Mouse (Mus musculus) embryo, embryonic 11.5 days (tissue): ENCODE data around the gene Slitrk1.

ENCODE experiments used
- DNase-seq: peaks from one replicate; pipeline ENCODE4 v3.0.0-alpha.2; 2012; ENCODE audit warnings: low read depth, low spot score

The Slitrk1 gene

DNA sequence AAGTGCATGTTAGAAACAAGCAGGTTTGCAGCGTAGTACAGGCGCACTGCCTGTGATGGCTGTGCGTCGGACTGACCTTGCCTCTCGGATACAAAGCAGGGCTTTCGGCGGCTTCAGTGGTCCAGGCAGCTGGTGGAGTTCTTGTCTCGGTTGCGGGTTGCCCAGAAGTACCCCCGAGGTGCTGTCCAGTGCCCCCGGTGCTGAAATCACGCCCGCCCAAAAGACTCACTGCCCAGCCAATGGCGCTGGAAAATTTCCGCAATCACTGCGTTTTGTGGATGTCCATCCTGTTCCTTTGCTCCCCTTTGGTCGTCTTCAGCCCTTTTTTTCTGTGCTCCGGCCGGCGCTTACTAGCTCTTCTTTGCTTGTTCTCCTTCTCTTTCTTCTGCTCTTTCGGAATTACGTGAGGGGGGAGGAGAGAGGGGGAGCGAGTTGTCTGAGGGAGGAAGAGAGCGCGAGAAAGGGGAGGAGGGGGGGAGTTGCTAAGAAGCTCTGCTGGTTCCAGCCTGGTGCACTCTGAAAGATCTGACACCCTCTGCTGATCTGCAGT lies at the start of gene Slitrk1:
Gene Slitrk1 (minus strand): TSS at position 445 of the 550 bp plus-strand sequence.
- peak; percentile 61 for DNase-seq

DNA sequence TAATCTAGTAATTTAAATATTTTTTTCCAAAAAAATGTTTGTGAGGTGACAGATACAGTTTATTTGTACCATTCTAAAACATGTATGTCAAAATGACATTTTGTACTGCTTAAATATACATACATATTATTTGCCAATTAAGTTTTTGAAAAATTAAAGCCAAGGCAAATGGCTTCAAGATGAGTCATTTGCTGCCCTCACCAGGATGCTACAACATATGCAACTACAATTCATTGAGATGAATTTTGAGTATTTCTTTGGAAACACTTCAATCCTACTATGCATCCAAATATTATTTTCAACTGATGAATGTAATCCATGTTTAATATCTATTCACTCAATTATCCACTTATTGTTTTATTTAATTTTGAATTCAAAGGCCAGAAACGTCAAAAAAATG lies 21.8 kb upstream of the Slitrk1 start:
- DNase-seq = no peak

DNA sequence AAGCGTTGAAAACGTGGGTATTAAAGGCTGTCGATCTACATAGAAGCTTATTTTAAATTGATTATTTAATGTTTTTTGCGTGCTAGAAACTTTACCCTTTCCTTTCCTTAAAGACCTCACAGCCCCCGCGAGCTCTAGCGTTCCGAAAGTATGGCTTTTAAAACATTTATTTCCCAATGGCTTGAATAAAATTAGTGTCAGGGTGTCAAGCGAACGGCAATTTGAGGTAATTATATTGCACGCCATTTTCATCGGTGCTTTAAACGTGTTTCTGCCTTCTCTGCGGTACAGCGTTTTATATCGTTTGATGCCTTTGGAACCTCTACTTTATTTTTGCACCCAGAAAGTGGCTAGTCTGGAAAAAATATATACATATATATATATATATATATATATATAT lies 378 bp upstream of the Slitrk1 start:
- no peak for DNase-seq

DNA sequence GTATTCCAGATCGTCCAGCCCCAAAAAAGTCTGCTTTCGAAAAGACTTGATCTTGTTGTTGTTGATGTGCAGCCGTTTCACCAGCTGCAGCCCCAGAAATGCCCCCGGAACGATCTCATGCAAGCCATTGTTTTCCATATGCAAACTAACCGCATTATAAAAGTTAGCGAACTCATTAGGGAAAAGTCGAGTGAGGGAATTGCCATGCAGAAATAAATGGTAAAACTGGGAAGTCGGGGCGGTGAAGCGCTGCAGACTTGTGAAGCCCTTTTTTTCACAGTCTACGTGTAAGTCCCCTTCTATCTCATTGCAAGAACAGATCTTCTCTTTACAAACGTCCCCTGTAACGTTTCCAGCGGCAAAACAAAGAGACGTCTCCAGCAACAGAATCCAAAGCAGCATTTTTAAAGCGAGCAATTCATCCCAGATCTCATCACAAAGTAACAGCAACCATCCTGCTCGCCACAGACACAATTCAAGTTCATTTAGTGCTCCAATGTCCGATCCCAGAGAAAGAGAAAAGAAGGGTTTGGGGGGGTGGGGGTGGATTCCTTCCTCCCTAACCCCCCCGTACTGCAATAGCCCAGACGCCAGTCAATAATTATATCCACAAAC lies 975 bp downstream of the Slitrk1 start:
- DNase-seq = no peak

DNA sequence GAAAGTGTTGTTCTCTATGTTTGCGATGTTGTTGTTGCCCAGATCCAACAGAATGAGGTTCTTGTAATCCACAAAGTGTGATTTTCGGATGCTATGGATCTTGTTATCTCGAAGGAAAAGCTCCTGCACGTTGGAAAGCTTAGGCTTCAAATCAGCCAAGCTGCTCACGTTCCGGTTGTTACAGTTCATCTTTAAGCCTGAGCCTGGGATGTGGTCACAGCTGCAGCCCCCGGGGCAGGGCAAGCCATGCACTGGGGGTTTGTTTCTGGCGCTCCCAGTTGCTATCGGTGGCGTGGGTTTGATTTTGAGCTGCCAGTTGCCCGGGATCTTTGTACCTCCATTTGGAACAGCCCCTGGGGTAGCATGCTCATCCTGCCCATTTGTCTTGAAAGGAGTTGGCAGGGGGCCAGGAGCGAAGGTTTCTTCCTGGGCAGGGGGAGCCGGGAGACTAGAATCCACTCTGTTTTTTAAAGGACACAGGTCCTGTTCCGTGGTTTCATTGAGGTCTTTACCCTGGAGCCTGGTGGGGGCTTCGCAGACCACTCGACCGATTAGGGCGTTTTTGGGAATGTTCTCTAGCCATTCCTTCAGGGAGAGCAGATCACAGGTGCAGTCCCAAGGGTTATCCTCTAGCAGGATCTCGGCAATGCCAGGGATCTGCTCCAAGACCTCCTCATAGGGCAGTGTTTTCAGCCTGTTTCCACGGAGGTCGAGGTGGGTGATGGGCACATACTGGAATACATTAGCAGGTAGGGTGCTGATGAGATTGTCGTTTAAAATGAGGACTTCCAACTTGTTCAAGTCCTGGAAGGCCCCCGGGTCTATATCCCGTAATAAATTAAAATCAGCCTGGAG lies 1.7 kb downstream of the Slitrk1 start:
- DNase-seq = no peak

GRCm38 (mm10) chr14:108911138-108911841 lies 2.7 kb downstream of the Slitrk1 start:
- DNase-seq = no peak

DNA sequence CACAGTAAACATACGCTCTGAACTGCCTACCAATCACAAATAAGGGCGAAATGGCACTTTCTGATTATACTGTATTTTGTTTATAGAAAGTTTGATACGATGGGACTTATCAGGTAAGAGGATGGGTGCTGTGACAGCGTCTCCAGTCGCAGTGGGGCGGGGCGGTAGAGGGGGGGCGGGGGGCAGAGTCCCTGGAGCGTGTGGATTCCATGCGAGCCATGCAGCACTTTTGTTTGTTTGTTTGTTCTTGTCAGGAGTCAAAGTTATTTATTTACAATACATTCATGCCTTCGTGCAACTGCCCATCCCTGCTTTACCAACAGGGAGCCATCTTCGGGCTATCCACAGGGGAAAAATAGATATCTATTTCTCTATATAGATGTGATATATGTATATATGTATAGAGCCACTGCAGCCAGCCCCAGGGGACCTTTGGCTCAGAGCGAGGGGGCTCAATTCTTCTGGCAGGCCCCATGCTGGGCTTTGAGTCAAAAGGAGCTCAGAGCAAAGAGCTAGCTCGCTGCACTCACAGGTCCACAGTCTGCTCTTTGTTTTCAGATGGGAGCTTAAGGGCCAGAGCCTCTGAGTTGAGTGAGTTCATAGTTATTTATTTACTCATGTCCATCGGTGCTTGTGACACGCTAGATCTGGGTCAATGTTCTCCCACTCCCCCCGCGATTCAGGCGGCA lies 3.4 kb downstream of the Slitrk1 start:
- no peak for DNase-seq

DNA sequence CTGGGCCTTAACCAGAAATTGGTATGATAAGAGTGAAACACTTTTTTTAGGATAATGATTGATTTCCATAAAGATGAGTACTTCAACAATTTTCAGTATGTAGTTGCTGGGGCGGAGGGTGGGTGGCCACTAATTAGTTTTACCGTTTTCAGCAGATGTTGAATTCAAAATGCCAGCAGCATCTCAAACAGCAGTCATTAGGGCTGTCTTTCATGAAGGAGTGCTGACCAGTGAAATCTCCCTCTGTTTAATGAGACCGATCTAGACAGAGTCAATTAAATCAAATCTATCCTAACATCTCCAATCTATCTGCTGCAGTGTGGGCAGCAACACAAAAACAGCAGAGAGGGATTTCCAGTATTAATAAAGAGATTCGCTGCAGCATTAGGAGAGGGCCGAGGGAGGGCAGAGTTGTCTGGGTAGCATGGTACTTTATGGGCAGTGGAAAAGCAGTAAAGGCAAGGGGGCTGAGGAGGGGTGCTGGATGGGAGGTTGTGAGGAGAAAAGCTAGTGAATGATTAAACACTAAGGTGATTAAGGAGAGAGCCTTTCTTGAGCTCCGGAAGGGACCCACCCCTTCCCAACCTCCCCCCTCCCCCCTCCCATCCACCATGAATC lies 4.5 kb downstream of the Slitrk1 start:
- DNase-seq = no peak

DNA sequence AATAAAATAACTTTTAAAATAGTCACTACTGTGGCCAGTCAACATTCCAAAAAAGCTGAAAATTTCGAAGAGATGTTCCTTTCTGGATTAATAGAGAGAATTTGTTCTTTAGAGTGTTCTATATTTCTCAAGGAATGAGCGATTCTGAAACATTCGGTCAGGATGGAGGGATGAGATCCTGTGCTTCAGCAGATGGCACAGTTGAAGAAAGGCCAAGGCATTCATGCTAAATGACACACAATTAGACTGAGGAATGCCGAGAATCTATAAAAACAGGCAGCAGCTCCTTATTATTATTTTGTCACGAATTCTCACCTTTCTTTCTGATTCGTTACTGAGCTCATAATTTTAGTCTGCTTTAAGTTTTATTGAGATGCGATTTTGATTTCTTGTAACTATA lies 15.4 kb downstream of the Slitrk1 start:
- DNase-seq = no peak

GRCm38 (mm10) chr14:108895456-108895855 lies 18.5 kb downstream of the Slitrk1 start:
- no peak for DNase-seq

DNA sequence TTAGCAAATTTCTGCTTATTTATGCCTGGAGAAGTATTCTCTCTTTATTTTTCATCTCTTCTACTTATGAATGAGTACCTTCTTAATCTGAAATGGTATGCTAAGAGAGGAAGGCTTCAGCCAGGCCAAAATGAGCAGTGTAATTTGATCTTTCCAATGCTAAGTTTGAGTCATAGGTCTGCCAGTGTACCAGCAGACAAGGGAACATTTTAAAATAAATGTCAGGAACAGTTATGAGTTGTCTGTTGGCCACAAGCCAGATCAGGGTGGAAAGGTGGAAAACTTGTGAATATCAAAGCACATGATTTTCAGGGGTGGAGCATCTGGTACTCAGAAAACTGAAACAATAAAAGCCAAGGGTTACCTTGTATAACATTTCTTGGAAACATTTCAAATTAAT lies 46.1 kb downstream of the Slitrk1 start:
- DNase-seq = no peak

GRCm38 (mm10) chr14:108864631-108865030 lies 49.3 kb downstream of the Slitrk1 start:
- no peak for DNase-seq

DNA sequence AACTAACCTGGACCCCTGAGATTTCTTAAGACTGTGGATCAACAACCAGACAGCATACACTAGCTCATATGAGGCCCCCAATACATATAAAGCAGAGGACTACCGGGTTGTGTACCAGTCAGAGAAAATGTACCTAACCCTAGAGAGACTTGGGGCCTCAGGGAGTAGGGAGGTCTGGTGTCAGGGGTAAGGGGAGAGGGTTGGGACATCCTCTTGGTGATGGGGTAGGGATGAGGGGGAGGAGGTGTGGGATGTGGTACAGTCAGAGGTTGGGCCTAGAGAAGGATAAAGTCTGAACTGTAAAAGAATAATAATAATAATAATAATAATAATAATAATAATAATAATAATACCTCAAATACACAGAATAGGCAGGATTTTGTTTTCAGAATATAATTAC lies 54.6 kb downstream of the Slitrk1 start:
- no peak for DNase-seq
